Mouse (Mus musculus) liver, embryonic 14.5 days (tissue): ENCODE results near the gene Tmem41b.

Experiments used
- CTCF ChIP-seq: IDR thresholded peaks from 2 replicates; pipeline ENCODE4 v1.5.1; 2016; ENCODE audit warnings: antibody characterized with exemption, low read depth, control low read depth
- EP300 ChIP-seq: IDR thresholded peaks from 2 replicates; pipeline ENCODE4 v1.6.1; 2016; ENCODE audit warnings: antibody characterized with exemption, low read depth

GRCm38 (mm10) chr7:109967805-109968579, 18.7 kb downstream of the Tmem41b start:
- TF ChIP-seq CTCF (no peak), EP300 (no peak)
